Comparison of ENCODE assay signal across 19 mouse cellular contexts in genomic region chr1:44032213-44032612, GRCm38 (mm10). TPM values are rescaled to one million over a fixed set of nuclear protein-coding genes. Genes with fewer than 3 reads are reported as not detected.
"Had no signal": no experiment of that assay in that cellular context is flagged by ENCODE, and none has a peak within 500 bp of the region (broad histone marks: within the 10 kb centered on the region; RNA-seq: fewer than 3 reads in every experiment).

No protein-coding gene starts in this region.

- H3K4me2 ChIP-seq: lung, embryonic 14.5 days; midbrain, embryonic 11.5 days; midbrain, embryonic 13.5 days; midbrain, embryonic 15.5 days; neural tube, embryonic 13.5 days; neural tube, embryonic 15.5 days; stomach, embryonic 15.5 days had no signal

- H3K4me3 ChIP-seq: megakaryocyte, embryonic 14.5 days; midbrain, embryonic 13.5 days; midbrain, embryonic 15.5 days; neural tube, embryonic 13.5 days; neural tube, embryonic 15.5 days; stomach, embryonic 15.5 days had no signal

- H3K4me1 ChIP-seq: megakaryocyte, embryonic 14.5 days; midbrain, embryonic 13.5 days; midbrain, embryonic 15.5 days; neural tube, embryonic 13.5 days; neural tube, embryonic 15.5 days; stomach, embryonic 15.5 days had no signal

- H3K9ac ChIP-seq: lung, embryonic 14.5 days; midbrain, embryonic 13.5 days; midbrain, embryonic 15.5 days; neural tube, embryonic 13.5 days; neural tube, embryonic 15.5 days; stomach, embryonic 15.5 days had no signal

- H3K27ac ChIP-seq: macrophage; midbrain, embryonic 13.5 days; midbrain, embryonic 15.5 days; neural tube, embryonic 13.5 days; neural tube, embryonic 15.5 days; stomach, embryonic 15.5 days; stomach, postnatal 0 days had no signal

- H3K27me3 ChIP-seq: megakaryocyte, embryonic 14.5 days; midbrain, embryonic 13.5 days; midbrain, embryonic 15.5 days; neural tube, embryonic 13.5 days; neural tube, embryonic 15.5 days; stomach, embryonic 15.5 days had no signal

- ATAC-seq: midbrain, embryonic 13.5 days; midbrain, embryonic 15.5 days had no signal

- H3K9me3 ChIP-seq: megakaryocyte, embryonic 14.5 days; midbrain, embryonic 13.5 days; midbrain, embryonic 15.5 days; neural tube, embryonic 13.5 days; neural tube, embryonic 15.5 days; stomach, embryonic 15.5 days had no signal

- H3K36me3 ChIP-seq: midbrain, embryonic 13.5 days; midbrain, embryonic 15.5 days; neural tube, embryonic 13.5 days; neural tube, embryonic 15.5 days; stomach, embryonic 15.5 days had no signal

- DNase-seq: lung, adult 18-20 months; lung, embryonic 14.5 days; lung, postnatal 14 days; lung, postnatal 36 days; right cerebral cortex, postnatal 14 days; thymus, adult 2 months; thymus, postnatal 25 days; thymus, postnatal 4 days had no signal

RNA-seq across cellular contexts. Expression of gene Mettl21c, which starts 12.4 kb away (rescaled TPM):
- polyA plus RNA-seq: macrophage; spleen, adult 2 months; urinary bladder, adult 2 months had no signal

RNA-seq across cellular contexts. Expression of gene Gm8251, which starts 29.5 kb away (rescaled TPM):
- polyA plus RNA-seq: macrophage; spleen, adult 2 months had no signal
